Mouse (Mus musculus): ENCODE results near the gene Jhy. TPM values are rescaled to one million over a fixed set of nuclear protein-coding genes. Genes with fewer than 3 reads are reported as not detected.

Jhy gene
- polyA plus RNA-seq, 1 experiment from 2014 or later = 0.30 TPM

DNA sequence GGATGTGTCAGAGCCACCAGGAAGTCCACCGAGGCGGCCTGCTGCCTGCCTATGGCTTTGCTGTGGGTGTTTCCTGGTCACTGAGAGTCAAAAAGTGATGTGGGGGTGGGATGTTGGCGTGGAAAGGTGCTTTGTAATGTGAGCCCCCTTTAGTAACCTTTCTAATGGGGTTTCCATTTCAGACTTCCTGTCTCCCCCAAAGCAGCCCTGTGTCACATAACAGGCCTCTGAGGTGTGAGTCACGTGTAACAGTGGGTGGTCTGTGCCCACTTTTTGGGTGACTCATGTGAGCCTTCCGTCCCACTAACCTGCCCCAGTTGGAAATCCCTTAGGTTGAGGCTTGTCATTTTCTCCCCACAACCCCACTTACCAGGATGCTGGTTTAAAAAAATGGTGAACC, 30.2 kb upstream of the Jhy start:
- H3K27ac ChIP-seq (ENCODE audit: low read depth) = no peak overlapping the region
- no peaks in the 10 kb centered on the region for H3K4me1 ChIP-seq (ENCODE audit: insufficient read depth)
- TF ChIP-seq CTCF (IDR thresholded peaks at IDR 0.05; ENCODE audit: low read depth) = no peak
- no peak for DNase-seq
- no peak overlapping the region for H3K9ac ChIP-seq
- WGBS = 55% methylated on average over 5 of the region's 5 CpGs
- no peaks in the 10 kb centered on the region for H3K36me3 ChIP-seq (ENCODE audit: insufficient read depth)
- no peaks in the 10 kb centered on the region for H3K9me3 ChIP-seq (ENCODE audit: low read depth, low read length)
- H3K27me3 ChIP-seq (ENCODE audit: insufficient read depth, low read length) = no peaks in the 10 kb centered on the region
- no peak overlapping the region for H3K4me3 ChIP-seq (ENCODE audit: low read depth, low read length)
- no peak for ATAC-seq (ENCODE audit: insufficient read depth)
- H3K4me2 ChIP-seq = no peak overlapping the region

DNA sequence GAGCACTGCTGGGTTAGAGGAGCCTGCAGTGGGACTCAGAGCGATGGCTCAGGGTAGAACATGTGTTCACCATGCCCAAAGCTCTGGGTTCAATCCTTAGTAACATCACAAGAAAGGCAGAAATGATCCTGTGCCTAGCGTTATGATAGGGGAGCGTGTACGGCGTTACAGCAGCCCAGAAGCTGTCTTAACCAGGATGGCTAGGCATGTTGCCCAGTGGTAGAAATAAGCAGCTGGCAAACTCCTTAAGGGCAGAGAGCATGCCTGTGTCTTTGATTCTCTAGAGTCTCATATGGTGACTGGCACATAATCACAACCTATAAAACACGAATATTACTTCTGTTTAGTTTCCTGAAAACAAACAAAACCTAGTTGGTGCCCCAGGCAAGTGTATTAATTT, 27.6 kb upstream of the Jhy start:
- no peak overlapping the region for H3K4me3 ChIP-seq (ENCODE audit: low read depth, low read length)
- ATAC-seq (ENCODE audit: insufficient read depth) (no peak), DNase-seq (no peak)
- no peak overlapping the region for H3K27ac ChIP-seq (ENCODE audit: low read depth)
- H3K9me3 ChIP-seq (ENCODE audit: low read depth, low read length) = no peaks in the 10 kb centered on the region
- TF ChIP-seq CTCF (IDR thresholded peaks at IDR 0.05; ENCODE audit: low read depth) = no peak
- H3K27me3 ChIP-seq (ENCODE audit: insufficient read depth, low read length) = no peaks in the 10 kb centered on the region
- H3K9ac ChIP-seq = no peak overlapping the region
- H3K4me1 ChIP-seq (ENCODE audit: insufficient read depth) = no peaks in the 10 kb centered on the region
- WGBS = 82% methylated on average over 6 of the region's 6 CpGs
- H3K4me2 ChIP-seq = no peak overlapping the region
- no peaks in the 10 kb centered on the region for H3K36me3 ChIP-seq (ENCODE audit: insufficient read depth)

GRCm38 (mm10) chr9:40989940-40990588, 26.1 kb upstream of the Jhy start:
- ATAC-seq (ENCODE audit: insufficient read depth) (no peak), DNase-seq (peak; percentile 88)
- no peaks in the 10 kb centered on the region for H3K27me3 ChIP-seq (ENCODE audit: insufficient read depth, low read length)
- no peak overlapping the region for H3K4me2 ChIP-seq
- 41% methylated on average over 4 of the region's 4 CpGs for WGBS
- H3K36me3 ChIP-seq (ENCODE audit: insufficient read depth) = no peaks in the 10 kb centered on the region
- H3K9ac ChIP-seq = no peak overlapping the region
- TF ChIP-seq CTCF (IDR thresholded peaks at IDR 0.05; ENCODE audit: low read depth) = peak; percentile 69
- H3K27ac ChIP-seq (ENCODE audit: low read depth) = no peak overlapping the region
- no peaks in the 10 kb centered on the region for H3K4me1 ChIP-seq (ENCODE audit: insufficient read depth)
- no peaks in the 10 kb centered on the region for H3K9me3 ChIP-seq (ENCODE audit: low read depth, low read length)
- no peak overlapping the region for H3K4me3 ChIP-seq (ENCODE audit: low read depth, low read length)

DNA sequence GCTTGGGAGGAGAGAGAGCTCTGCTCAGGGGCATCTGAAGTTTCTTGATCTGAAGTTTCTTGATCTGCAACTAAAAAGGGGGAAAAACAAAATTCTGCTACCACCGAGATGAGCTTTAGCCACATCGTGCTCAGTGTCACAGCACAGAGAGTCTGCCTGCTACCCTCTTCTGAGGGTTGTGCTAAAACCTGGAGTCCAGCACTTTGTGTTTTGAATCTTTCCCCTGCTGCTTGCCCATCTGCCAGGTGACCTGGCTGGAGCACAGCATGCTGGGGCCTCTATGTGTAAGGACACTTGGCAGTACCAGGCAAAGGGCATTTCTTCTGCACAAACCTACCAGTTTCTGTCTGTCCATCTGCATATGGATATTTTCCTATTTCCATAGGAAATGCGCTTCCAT, 20.4 kb upstream of the Jhy start:
- DNase-seq (no peak), ATAC-seq (ENCODE audit: insufficient read depth) (no peak)
- Histone ChIP-seq H3K9ac (no peak overlapping the region), H3K27ac (ENCODE audit: low read depth) (no peak overlapping the region), H3K36me3 (ENCODE audit: insufficient read depth) (no peaks in the 10 kb centered on the region), H3K4me3 (ENCODE audit: low read depth, low read length) (no peak overlapping the region), H3K4me2 (no peak overlapping the region), H3K4me1 (ENCODE audit: insufficient read depth) (no peaks in the 10 kb centered on the region), H3K9me3 (ENCODE audit: low read depth, low read length) (no peaks in the 10 kb centered on the region), H3K27me3 (ENCODE audit: insufficient read depth, low read length) (no peaks in the 10 kb centered on the region)
- TF ChIP-seq CTCF (IDR thresholded peaks at IDR 0.05; ENCODE audit: low read depth) = no peak
- 61% methylated on average over 3 of the region's 3 CpGs for WGBS

GRCm38 (mm10) chr9:40983758-40984157, 19.8 kb upstream of the Jhy start:
- no peaks in the 10 kb centered on the region for H3K27me3 ChIP-seq (ENCODE audit: insufficient read depth, low read length)
- WGBS = 72% methylated on average over 3 of the region's 3 CpGs
- no peak for DNase-seq

DNA sequence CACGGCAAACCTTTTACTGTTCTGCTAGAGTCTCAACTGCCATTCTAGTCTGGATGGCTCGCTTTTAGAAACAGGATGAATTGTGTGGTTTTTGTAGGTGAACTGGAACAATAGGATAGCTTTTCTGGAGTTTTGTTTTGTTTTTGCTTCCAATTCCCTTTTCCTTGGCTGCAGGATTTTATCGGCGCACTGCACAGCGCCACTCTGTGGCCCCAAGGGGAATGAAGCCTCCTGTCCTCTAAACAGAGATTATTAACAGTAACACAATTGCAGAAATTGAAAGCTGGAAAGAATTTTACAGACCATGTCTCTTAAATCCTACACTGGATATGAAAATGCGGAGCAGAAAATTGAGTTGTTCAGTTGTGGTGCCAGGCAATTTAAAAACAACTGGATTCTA, 18.6 kb upstream of the Jhy start:
- H3K9ac ChIP-seq = no peak overlapping the region
- TF ChIP-seq CTCF (IDR thresholded peaks at IDR 0.05; ENCODE audit: low read depth) = peak; percentile 66
- no peaks in the 10 kb centered on the region for H3K9me3 ChIP-seq (ENCODE audit: low read depth, low read length)
- H3K27me3 ChIP-seq (ENCODE audit: insufficient read depth, low read length) = no peaks in the 10 kb centered on the region
- no peak overlapping the region for H3K27ac ChIP-seq (ENCODE audit: low read depth)
- DNase-seq (peak; percentile 61), ATAC-seq (ENCODE audit: insufficient read depth) (no peak)
- H3K36me3 ChIP-seq (ENCODE audit: insufficient read depth) = no peaks in the 10 kb centered on the region
- WGBS = 38% methylated on average over 6 of the region's 6 CpGs
- H3K4me3 ChIP-seq (ENCODE audit: low read depth, low read length) = no peak overlapping the region
- H3K4me2 ChIP-seq = no peak overlapping the region
- H3K4me1 ChIP-seq (ENCODE audit: insufficient read depth) = no peaks in the 10 kb centered on the region

More at GRCm38 (mm10) chr9:40983758-40984157, 19.8 kb upstream of the Jhy start:
- TF ChIP-seq CTCF (IDR thresholded peaks at IDR 0.05; ENCODE audit: low read depth) = no peak
- Histone ChIP-seq H3K27ac (ENCODE audit: low read depth) (no peak overlapping the region), H3K4me3 (ENCODE audit: low read depth, low read length) (no peak overlapping the region), H3K9ac (no peak overlapping the region), H3K36me3 (ENCODE audit: insufficient read depth) (no peaks in the 10 kb centered on the region), H3K4me1 (ENCODE audit: insufficient read depth) (no peaks in the 10 kb centered on the region), H3K4me2 (no peak overlapping the region), H3K9me3 (ENCODE audit: low read depth, low read length) (no peaks in the 10 kb centered on the region)
- ATAC-seq (ENCODE audit: insufficient read depth) = no peak

DNA sequence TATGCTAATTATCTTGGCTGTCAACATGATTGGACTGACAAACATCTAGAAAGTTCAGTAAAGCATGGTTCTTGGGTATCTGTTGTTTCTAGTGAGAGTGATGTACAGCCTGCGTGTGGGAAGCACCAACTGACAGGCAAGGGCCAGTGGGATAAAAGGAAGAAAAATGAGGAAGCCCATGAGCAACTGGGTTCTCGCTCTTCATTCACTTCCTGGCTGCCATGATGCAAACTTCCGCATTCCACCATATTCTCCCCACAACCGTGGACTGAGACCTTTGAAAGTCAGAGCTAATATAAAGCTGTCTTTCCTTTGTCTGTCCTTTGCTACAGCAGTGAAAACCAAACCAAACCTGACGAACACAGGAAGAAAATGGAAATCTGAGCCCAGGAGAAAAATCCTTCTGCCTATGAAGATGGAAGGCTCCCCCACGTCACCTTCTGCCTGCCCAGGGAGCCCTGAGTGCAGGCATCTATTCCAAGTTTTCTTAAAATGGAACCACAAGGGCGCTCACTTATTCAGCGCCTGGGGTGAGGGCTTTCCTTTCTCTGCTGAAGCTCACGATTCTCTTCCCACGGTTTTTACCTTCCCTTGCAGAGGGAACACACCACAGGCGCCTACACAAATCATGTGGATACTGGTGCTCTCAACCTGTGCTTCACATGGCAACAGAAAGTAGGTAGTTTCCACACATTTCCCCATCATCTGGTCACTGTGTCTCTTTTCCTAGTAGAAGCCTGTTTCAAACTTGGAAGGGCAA, 10.3 kb upstream of the Jhy start:
- Histone ChIP-seq H3K36me3 (ENCODE audit: insufficient read depth) (no peaks in the 10 kb centered on the region), H3K4me2 (no peak overlapping the region), H3K4me3 (ENCODE audit: low read depth, low read length) (no peak overlapping the region), H3K9ac (no peak overlapping the region), H3K27me3 (ENCODE audit: insufficient read depth, low read length) (no peaks in the 10 kb centered on the region), H3K27ac (ENCODE audit: low read depth) (no peak overlapping the region), H3K4me1 (ENCODE audit: insufficient read depth) (no peaks in the 10 kb centered on the region), H3K9me3 (ENCODE audit: low read depth, low read length) (no peaks in the 10 kb centered on the region)
- no peak for TF ChIP-seq CTCF (IDR thresholded peaks at IDR 0.05; ENCODE audit: low read depth)
- WGBS = 71% methylated on average over 11 of the region's 11 CpGs
- DNase-seq = no peak
- ATAC-seq (ENCODE audit: insufficient read depth) = no peak

Measured in lung, embryonic 14.5 days (tissue).